Mouse (Mus musculus) heart, embryonic 16.5 days (tissue): ENCODE measurements around the gene F12. TPM values are rescaled to one million over a fixed set of nuclear protein-coding genes. Genes with fewer than 3 reads are reported as not detected.

ENCODE experiments used
- ATAC-seq: fragments of 200-750 bp; cut with Nextera tagmentation; replicated peaks from 2 replicates; pipeline ENCODE4 v1.8.0; 2017; ENCODE audit warnings: moderate number of reproducible peaks; ENCODE audit not compliant: insufficient read depth, low FRiP score; ENCODE audit errors: extremely low read depth
- H3K27ac ChIP-seq: fragments of 300-500 bp; sonication (generic); 2 replicates; pipeline ENCODE4 v1.5.1; 2014; ENCODE audit warnings: mild to moderate bottlenecking, low read length, control low read depth, moderate library complexity
- H3K27me3 ChIP-seq: fragments of 300-500 bp; sonication (generic); 2 replicates; pipeline ENCODE4 v1.6.1; 2014; ENCODE audit warnings: low read length, mixed read lengths; ENCODE audit not compliant: control insufficient read depth, insufficient read depth
- H3K36me3 ChIP-seq: fragments of 300-500 bp; sonication (generic); 2 replicates; pipeline ENCODE4 v1.6.1; 2014; ENCODE audit not compliant: control insufficient read depth, insufficient read depth
- H3K4me1 ChIP-seq: fragments of 300-500 bp; sonication (generic); 2 replicates; pipeline ENCODE4 v1.6.1; 2014; ENCODE audit warnings: low read length, mixed read lengths; ENCODE audit not compliant: control insufficient read depth, insufficient read depth
- H3K4me2 ChIP-seq: fragments of 300-500 bp; sonication (generic); 2 replicates; pipeline ENCODE4 v1.6.1; 2014; ENCODE audit warnings: low read depth, mild to moderate bottlenecking, control low read depth, low read length
- H3K4me3 ChIP-seq: fragments of 300-500 bp; sonication (generic); 2 replicates; pipeline ENCODE4 v1.5.1; 2014; ENCODE audit warnings: mild to moderate bottlenecking, control low read depth, low read length
- H3K9ac ChIP-seq: fragments of 300-500 bp; sonication (generic); 2 replicates; pipeline ENCODE4 v1.6.1; 2014; ENCODE audit warnings: low read length, control low read depth
- H3K9me3 ChIP-seq: fragments of 300-500 bp; sonication (generic); replicated peaks from 2 replicates; pipeline ENCODE4 v1.6.1; 2016; ENCODE audit warnings: low read length; ENCODE audit not compliant: control insufficient read depth
- WGBS: fragments of 180-500 bp; shearing (Covaris S2); extraction: QIAGEN DNeasy Blood & Tissue Kit; methylation state at CpG from one replicate; pipeline ENCODE4 v1.1.7; 2014; 5-methylcytosine and 5-hydroxymethylcytosine counted together
- polyA plus RNA-seq: library from polyadenylated mRNA; unstranded; fragments of >200 nt; fragmentation: Nextera tagmentation; extraction: Ambion mirVana; gene quantifications from 2 replicates; pipeline ENCODE4 v1.2.1, GENCODE M21; 2015

F12 gene
- polyA plus RNA-seq, result 0.25 TPM in 1 of 2 replicates, not detected in the other

DNA sequence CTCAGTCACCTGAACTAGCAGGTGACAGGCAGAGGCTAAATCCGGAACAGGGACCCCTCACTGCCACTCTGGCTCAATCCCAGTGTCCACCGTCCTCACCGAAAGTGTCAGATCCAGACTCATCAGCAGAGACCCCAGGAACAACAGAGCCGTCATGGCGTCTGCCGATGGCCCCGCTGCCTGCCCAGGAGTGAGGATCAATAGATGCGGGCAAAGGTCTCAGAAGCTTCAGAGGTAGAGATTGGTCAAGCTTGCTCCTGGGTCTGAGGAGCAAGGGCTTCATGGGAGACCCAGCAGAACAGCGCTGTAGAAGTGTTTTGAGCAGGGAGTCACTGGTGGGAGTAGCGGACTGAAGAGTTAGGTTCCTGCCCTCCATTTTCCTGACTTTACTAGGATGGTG lies at the start of gene F12:
Gene F12 (minus strand): TSS at position 181 of the 400 bp plus-strand sequence.
- no peaks in the 10 kb centered on the region for H3K36me3 ChIP-seq
- no peak within 1 kb of the TSS for H3K9ac ChIP-seq
- 84% methylated on average over 10 of the region's 10 CpGs for WGBS
- H3K9me3 ChIP-seq, result no peaks in the 10 kb centered on the region
- no peak for ATAC-seq
- H3K4me1 ChIP-seq, result no peaks in the 10 kb centered on the region
- H3K4me3 ChIP-seq, result no peak within 1 kb of the TSS
- H3K4me2 ChIP-seq, result no peak within 1 kb of the TSS
- H3K27ac ChIP-seq, result no peak within 1 kb of the TSS
- peaks cover 18% of the 10 kb centered on the region for H3K27me3 ChIP-seq

DNA sequence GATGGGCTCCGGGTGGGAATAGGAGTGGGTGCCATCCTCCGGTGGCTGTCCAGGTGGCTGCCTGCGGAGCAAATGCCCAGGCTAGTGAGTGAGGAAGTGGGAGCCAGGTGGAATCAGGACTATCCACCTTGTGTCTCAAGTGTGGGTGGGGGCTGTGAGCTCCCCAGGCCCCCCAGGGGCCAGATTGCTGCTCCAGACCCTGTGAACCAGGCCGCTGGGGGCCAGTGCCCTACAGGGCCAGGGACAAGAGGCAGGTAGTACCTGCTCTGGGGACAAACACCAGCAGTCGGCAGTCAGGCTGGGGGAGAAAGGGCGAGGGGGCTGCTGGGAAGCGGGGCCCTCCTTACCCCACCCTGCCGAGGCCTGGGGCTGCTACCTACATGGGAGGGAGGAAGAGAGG lies 49.7 kb upstream of the F12 start:
- H3K9me3 ChIP-seq, result no peaks in the 10 kb centered on the region
- ATAC-seq, result no peak
- H3K4me3 ChIP-seq, result no peak overlapping the region
- no peak overlapping the region for H3K9ac ChIP-seq
- H3K36me3 ChIP-seq, result peaks cover 27% of the 10 kb centered on the region
- peaks cover 39% of the 10 kb centered on the region for H3K27me3 ChIP-seq
- H3K4me2 ChIP-seq, result no peak overlapping the region
- 93% methylated on average over 8 of the region's 8 CpGs for WGBS
- no peak overlapping the region for H3K27ac ChIP-seq
- peaks cover 16% of the 10 kb centered on the region for H3K4me1 ChIP-seq

DNA sequence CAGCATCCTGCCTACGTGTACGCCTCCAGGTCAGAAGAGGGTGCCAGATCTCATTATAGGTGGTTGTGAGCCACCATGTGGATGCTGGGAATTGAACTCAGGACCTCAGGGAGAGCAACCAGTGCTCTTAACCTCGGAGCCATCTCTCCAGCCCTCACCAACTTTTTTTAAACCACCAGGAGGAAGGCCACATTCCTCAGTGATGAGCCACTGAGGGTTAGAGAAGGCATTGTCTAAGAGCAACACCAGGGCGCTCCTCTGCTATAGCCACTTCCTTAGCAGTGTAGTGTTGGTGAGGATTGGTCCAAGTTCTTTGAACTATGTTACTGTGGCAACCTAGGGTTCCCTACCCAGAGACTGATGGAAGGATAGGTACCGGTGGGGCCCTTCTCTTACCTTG lies 49.2 kb upstream of the F12 start:
- no peak overlapping the region for H3K4me2 ChIP-seq
- peaks cover 23% of the 10 kb centered on the region for H3K36me3 ChIP-seq
- peaks cover 21% of the 10 kb centered on the region for H3K4me1 ChIP-seq
- no peak for ATAC-seq
- H3K9ac ChIP-seq, result no peak overlapping the region
- H3K27ac ChIP-seq, result no peak overlapping the region
- H3K4me3 ChIP-seq, result no peak overlapping the region
- H3K9me3 ChIP-seq, result no peaks in the 10 kb centered on the region
- 88% methylated on average over 5 of the region's 5 CpGs for WGBS
- H3K27me3 ChIP-seq, result peaks cover 39% of the 10 kb centered on the region

DNA sequence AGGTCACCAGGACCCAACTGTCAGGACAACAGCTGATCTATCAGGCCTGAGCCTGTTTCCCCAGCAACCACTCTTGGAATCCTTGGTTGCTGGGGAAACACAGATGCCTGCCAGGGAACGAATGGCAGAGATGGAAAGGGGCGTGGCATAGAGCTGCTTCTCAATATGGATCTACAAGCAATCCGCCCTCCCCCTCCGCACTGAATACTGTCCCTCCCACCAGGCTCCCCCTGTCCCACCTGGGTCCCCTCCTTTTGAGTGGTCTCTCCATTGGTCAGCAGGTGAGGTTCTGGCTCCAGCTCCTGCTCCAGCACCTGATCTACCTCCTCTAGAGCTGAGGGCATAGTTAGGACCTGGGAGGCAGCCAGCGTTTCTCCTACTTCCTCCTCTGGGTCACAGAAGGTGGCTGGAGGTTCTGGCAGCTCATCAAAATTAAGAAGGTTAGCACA lies 48.1 kb upstream of the F12 start:
- WGBS, result 59% methylated on average over 5 of the region's 5 CpGs

DNA sequence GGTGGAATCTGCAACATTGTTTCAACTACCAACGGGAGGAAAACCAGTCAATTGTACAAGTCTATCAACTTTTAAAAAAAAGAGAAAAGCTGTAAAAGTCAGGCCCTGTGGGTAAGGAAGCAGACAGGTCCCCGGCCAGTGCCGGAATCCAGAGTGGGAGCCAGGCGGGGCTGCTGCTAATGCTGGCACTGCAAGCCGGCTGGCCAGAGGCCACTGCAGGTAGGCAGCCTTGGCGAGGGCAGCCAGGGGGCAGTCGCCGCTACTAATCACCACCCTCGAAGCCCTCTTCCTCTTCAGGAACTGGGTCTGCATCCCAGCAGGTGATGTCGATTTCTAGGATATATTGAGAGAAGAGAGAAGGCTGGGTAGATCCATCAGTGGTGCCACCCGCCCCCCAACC lies 47.4 kb upstream of the F12 start:
- no peak overlapping the region for H3K4me3 ChIP-seq
- no peak overlapping the region for H3K4me2 ChIP-seq
- no peak for ATAC-seq
- H3K27me3 ChIP-seq, result peaks cover 49% of the 10 kb centered on the region
- peaks cover 20% of the 10 kb centered on the region for H3K4me1 ChIP-seq
- H3K27ac ChIP-seq, result no peak overlapping the region
- no peaks in the 10 kb centered on the region for H3K9me3 ChIP-seq
- peaks cover 13% of the 10 kb centered on the region; the same call in 1 of the 2 replicates for H3K36me3 ChIP-seq
- WGBS, result 70% methylated on average over 11 of the region's 11 CpGs
- no peak overlapping the region for H3K9ac ChIP-seq

More for the DNA sequence above, 48.1 kb upstream of the F12 start:
- Histone ChIP-seq H3K4me1 (peaks cover 22% of the 10 kb centered on the region), H3K36me3 (peaks cover 13% of the 10 kb centered on the region; the same call in 1 of the 2 replicates), H3K27ac (no peak overlapping the region), H3K4me2 (no peak overlapping the region), H3K4me3 (no peak overlapping the region), H3K27me3 (peaks cover 45% of the 10 kb centered on the region), H3K9ac (no peak overlapping the region), H3K9me3 (no peaks in the 10 kb centered on the region)
- ATAC-seq, result no peak

DNA sequence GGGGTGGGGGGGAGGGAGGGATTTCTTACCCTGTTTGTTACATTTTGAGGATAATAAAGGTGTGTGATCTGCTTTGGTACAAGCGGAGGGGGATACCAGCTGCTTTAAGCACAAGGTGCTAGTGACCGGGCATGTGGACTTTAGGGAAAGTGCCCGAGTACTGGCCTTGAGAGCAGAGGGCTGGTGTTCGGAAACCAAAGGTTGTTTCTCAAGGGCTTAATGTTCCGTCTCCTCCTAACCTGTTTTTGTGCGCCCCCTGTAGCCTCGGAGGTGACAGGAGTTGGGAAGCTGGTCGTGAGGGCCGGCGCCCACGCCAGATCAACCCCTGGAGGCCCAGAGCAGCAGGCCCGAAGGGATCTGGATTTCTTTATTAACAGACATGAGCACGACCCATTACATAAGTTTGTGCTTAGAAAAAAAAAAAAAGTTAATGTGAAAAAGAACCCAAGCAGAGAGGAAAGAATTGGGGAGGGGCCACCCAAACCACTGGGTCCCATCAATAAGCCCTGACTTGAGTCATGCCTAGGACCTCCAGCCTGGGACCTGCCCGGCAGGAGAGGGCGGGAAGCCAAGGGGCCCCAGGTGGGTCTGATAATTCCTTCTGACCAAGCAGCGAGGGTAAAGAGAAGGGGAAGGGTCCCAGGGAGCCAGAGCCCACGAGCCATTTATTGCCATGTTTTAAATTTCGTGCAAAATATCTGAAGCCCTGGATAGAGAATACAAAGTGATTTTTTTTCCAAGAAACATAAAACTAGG lies 46.7 kb upstream of the F12 start:
- WGBS, result 29% methylated on average over 18 of the region's 18 CpGs
- ATAC-seq, result no peak
- peak overlapping the region; percentile 71 for H3K9ac ChIP-seq
- H3K4me3 ChIP-seq, result peak overlapping the region; percentile 63
- H3K27ac ChIP-seq, result no peak overlapping the region
- H3K27me3 ChIP-seq, result peaks cover 46% of the 10 kb centered on the region
- H3K9me3 ChIP-seq, result no peaks in the 10 kb centered on the region
- peak overlapping the region; percentile 98 for H3K4me2 ChIP-seq
- peaks cover 13% of the 10 kb centered on the region; the same call in 1 of the 2 replicates for H3K36me3 ChIP-seq
- peaks cover 15% of the 10 kb centered on the region for H3K4me1 ChIP-seq

DNA sequence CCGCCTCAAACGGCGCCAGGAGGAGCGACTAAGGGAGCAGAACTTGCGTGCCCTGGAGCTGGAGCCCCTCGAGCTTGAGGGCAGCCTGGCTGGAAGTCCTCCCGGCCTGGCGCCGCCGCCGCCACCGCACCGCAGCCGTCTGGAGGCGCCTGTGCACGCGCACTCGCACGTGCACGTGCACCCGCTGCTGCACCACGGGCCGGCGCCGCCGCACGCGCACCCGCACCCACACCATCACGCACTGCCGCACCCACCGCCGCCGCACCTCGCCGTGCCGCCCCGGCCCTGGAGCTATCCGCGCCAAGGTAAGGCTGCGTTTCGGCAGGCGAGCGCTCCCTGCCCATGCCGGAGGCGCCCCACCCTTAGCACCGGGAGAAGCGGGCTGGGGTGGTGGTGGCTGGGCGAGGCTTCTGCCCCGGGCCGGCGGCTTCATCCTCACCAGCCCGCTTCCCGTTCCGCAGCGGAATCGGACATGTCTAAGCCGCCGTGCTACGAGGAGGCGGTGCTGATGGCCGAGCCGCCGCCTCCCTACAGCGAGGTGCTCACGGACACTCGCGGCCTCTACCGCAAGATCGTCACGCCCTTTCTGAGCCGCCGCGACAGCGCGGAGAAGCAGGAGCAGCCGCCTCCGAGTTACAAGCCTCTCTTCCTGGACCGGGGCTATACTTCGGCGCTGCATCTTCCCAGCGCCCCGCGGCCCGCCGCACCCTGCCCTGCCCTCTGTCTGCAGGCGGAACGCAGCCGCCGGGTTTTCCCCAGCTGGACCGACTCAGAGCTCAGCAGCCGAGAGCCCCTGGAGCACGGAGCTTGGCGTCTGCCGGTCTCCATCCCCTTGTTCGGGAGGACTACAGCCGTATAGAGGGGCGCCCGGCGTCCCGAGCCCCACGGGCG lies 45.8 kb upstream of the F12 start:
- Histone ChIP-seq H3K4me2 (peak overlapping the region; percentile 98), H3K4me3 (peak overlapping the region; percentile 63), H3K27me3 (peaks cover 48% of the 10 kb centered on the region), H3K9ac (peak overlapping the region; percentile 71), H3K36me3 (peaks cover 13% of the 10 kb centered on the region; the same call in 1 of the 2 replicates), H3K9me3 (no peaks in the 10 kb centered on the region), H3K4me1 (peaks cover 15% of the 10 kb centered on the region), H3K27ac (peak overlapping the region; percentile 14)
- ATAC-seq, result peak; percentile 38
- WGBS, result under 1% methylated on average over 101 of the region's 103 CpGs

DNA sequence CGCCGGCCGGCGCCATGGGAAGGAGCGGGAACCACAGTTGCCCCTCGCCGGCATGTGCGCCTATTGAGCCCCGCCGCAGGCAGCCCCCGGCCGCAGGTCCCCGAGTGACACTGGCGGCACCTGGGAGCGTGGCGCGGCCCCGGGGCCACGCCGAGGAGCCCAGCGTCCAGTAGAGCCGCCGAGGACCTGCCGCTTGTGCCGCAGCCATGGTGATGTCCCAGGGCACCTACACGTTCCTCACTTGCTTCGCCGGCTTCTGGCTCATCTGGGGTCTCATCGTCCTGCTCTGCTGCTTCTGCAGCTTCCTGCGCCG lies 45.2 kb upstream of the F12 start:
- WGBS, result 0% methylated on average over 31 of the region's 31 CpGs
- Histone ChIP-seq H3K9me3 (no peaks in the 10 kb centered on the region), H3K9ac (peak overlapping the region; percentile 71), H3K27me3 (peaks cover 46% of the 10 kb centered on the region), H3K4me3 (peak overlapping the region; percentile 63), H3K4me2 (peak overlapping the region; percentile 98), H3K4me1 (peaks cover 15% of the 10 kb centered on the region), H3K36me3 (peaks cover 13% of the 10 kb centered on the region; the same call in 1 of the 2 replicates), H3K27ac (no peak overlapping the region)
- ATAC-seq, result peak; percentile 5; the same call in 1 of the 2 replicates
